Mouse (Mus musculus) kidney, adult 2 months (tissue): Measurements from ENCODE around the gene Olfr390.

Experiments
- CTCF ChIP-seq: fragments of 200-500 bp; conservative IDR thresholded peaks from 2 replicates; pipeline ENCODE4 v1.5.1; 2011; ENCODE audit warnings: low read depth, mild to moderate bottlenecking, control low read depth, low read length, moderate library complexity, mixed read lengths; ENCODE audit not compliant: insufficient read depth, insufficient read length
- POLR2A ChIP-seq: fragments of 200-500 bp; IDR thresholded peaks from one replicate; pipeline ENCODE4 v1.6.1; 2011; ENCODE audit warnings: low read depth, low read length, control low read depth

- TF ChIP-seq CTCF = no peak
- TF ChIP-seq POLR2A = no peak
Measured at GRCm38 (mm10) chr11:73782664-73783063, at the start of gene Olfr390.
